ENCODE assay signal across 9 mouse cellular contexts in genomic region chr6:41112861-41113610, GRCm38 (mm10).
A peak's percentile ranks its signal among the peaks of the same experiment; 100 is the strongest.
DNase-seq lines count a peak whose midpoint lies in the region; ATAC-seq lines count a peak whose summit lies in the region.
"Had no signal": no experiment of that assay in that cellular context is flagged by ENCODE, and none has a peak within 500 bp of the region (broad histone marks: within the 10 kb centered on the region; RNA-seq: fewer than 3 reads in every experiment).

No protein-coding gene starts in this region.

- peak; percentile 14 for DNase-seq in NIH3T3 (ENCODE audit: low read depth)
- peak; percentile 44 to 47 for DNase-seq in cerebellum, postnatal 4 days (ENCODE audit: low spot score in 2 of 2)
- DNase-seq in heart, postnatal 36 days: peak; percentile 15 to 62
- DNase-seq in left cerebral cortex, adult 11 months (ENCODE audit: low spot score): peak; percentile 32
- DNase-seq in splenic B cell, adult 2 months (ENCODE audit: low read depth, low spot score): peak; percentile 59

- H3K4me2 ChIP-seq in forebrain, embryonic 13.5 days: no peak overlapping the region
- H3K4me2 ChIP-seq in forebrain, embryonic 16.5 days (ENCODE audit: low read length): no peak overlapping the region
- H3K4me2 ChIP-seq: limb, embryonic 13.5 days had no signal

- no peaks in the 10 kb centered on the region for H3K9me3 ChIP-seq in forebrain, embryonic 13.5 days (replicated peaks)
- no peaks in the 10 kb centered on the region for H3K9me3 ChIP-seq in forebrain, embryonic 16.5 days (ENCODE audit: control insufficient read depth, low read length)
- H3K9me3 ChIP-seq: limb, embryonic 13.5 days had no signal

- ATAC-seq in forebrain, embryonic 13.5 days: 0 out of 2 replicates have a peak, but pooled peaks have one; percentile 45
- ATAC-seq in forebrain, embryonic 16.5 days: no peak
- peak; percentile 69 for ATAC-seq in megakaryocyte-erythroid progenitor cell, adult 5-6 weeks (replicated peaks; ENCODE audit: low FRiP score, low TSS enrichment, poor library complexity, severe bottlenecking)

- H3K27me3 ChIP-seq in forebrain, embryonic 13.5 days: no peaks in the 10 kb centered on the region
- no peaks in the 10 kb centered on the region for H3K27me3 ChIP-seq in forebrain, embryonic 16.5 days (replicated peaks; ENCODE audit: control insufficient read depth, insufficient read depth, low read length)
- no peaks in the 10 kb centered on the region for H3K27me3 ChIP-seq in splenic B cell, adult 2 months (ENCODE audit: control insufficient read depth, insufficient read depth, low read length, poor library complexity, severe bottlenecking)
- H3K27me3 ChIP-seq: limb, embryonic 13.5 days had no signal

- no peak overlapping the region for H3K27ac ChIP-seq in forebrain, embryonic 13.5 days
- H3K27ac ChIP-seq in forebrain, embryonic 16.5 days (ENCODE audit: low read length): no peak overlapping the region
- H3K27ac ChIP-seq: limb, embryonic 13.5 days had no signal

- H3K4me1 ChIP-seq in forebrain, embryonic 13.5 days: no peaks in the 10 kb centered on the region
- H3K4me1 ChIP-seq in forebrain, embryonic 16.5 days (replicated peaks; ENCODE audit: control insufficient read depth, insufficient read depth, low read length): no peaks in the 10 kb centered on the region
- H3K4me1 ChIP-seq: limb, embryonic 13.5 days had no signal

- no peak overlapping the region for H3K4me3 ChIP-seq in forebrain, embryonic 13.5 days
- H3K4me3 ChIP-seq in forebrain, embryonic 16.5 days (replicated peaks; ENCODE audit: low read length): no peak overlapping the region
- H3K4me3 ChIP-seq: limb, embryonic 13.5 days had no signal

- WGBS in forebrain, embryonic 13.5 days: 47% methylated on average over 7 of the region's 7 CpGs
- 45% methylated on average over 7 of the region's 7 CpGs for WGBS in forebrain, embryonic 16.5 days

- intact Hi-C loops in heart, postnatal 36 days (cut with DNase I): no loop called here

- H3K36me3 ChIP-seq in forebrain, embryonic 13.5 days (ENCODE audit: poor library complexity, severe bottlenecking): no peaks in the 10 kb centered on the region
- no peaks in the 10 kb centered on the region for H3K36me3 ChIP-seq in forebrain, embryonic 16.5 days (ENCODE audit: control insufficient read depth, insufficient read depth)
- H3K36me3 ChIP-seq in splenic B cell, adult 2 months (ENCODE audit: control insufficient read depth, insufficient read depth, low read length, poor library complexity, severe bottlenecking): no peaks in the 10 kb centered on the region
- H3K36me3 ChIP-seq: limb, embryonic 13.5 days had no signal

- H3K9ac ChIP-seq in forebrain, embryonic 13.5 days: no peak overlapping the region
- no peak overlapping the region for H3K9ac ChIP-seq in forebrain, embryonic 16.5 days (replicated peaks; ENCODE audit: low read depth, low read length)
- H3K9ac ChIP-seq: limb, embryonic 13.5 days had no signal
